ENCODE assay signal across 8 mouse cellular contexts in genomic region chr2:90566046-90566445, GRCm38 (mm10). TPM values are rescaled to one million over a fixed set of nuclear protein-coding genes. Genes with fewer than 3 reads are reported as not detected.
A peak's percentile ranks its signal among the peaks of the same experiment; 100 is the strongest.
DNase-seq lines count a peak whose midpoint lies in the region; ATAC-seq and TF ChIP-seq lines count a peak whose summit lies in the region.
"Had no signal": no experiment of that assay in that cellular context is flagged by ENCODE, and none has a peak within 500 bp of the region (broad histone marks: within the 10 kb centered on the region; RNA-seq: fewer than 3 reads in every experiment).

No protein-coding gene starts in this region.

- H3K4me3 ChIP-seq in layer of hippocampus, adult 2 months = no peak overlapping the region
- H3K4me3 ChIP-seq: myocyte had no signal

- ATAC-seq in erythroblast, adult 5-6 weeks (replicated peaks; ENCODE audit: low FRiP score, poor library complexity, severe bottlenecking) = peak; percentile 77
- peak; percentile 83 for ATAC-seq in megakaryocyte-erythroid progenitor cell, adult 5-6 weeks (replicated peaks; ENCODE audit: low FRiP score, low TSS enrichment, poor library complexity, severe bottlenecking)

- no peak for DNase-seq in layer of hippocampus, adult 2 months (ENCODE audit: low spot score in 2 of 2)
- no peak for DNase-seq in layer of hippocampus, adult 9-11 months
- DNase-seq in kidney, adult 8-10 months = peak; percentile 46 to 72
- no peak for DNase-seq in MN1 (ENCODE audit: low spot score)
- no peak for DNase-seq in layer of hippocampus, adult 9-10 months (ENCODE audit: low spot score)

- TF ChIP-seq CTCF in layer of hippocampus, adult 2 months (conservative IDR thresholded peaks at IDR 0.05) = no peak

- H3K27ac ChIP-seq in layer of hippocampus, adult 2 months = peak overlapping the region; percentile 43; the same call in 1 of the 2 replicates

RNA-seq across cellular contexts. Expression of gene Ptprj, which starts 14.4 kb away (rescaled TPM):
- 100 to 1,000 TPM; 128 to 130 TPM for total RNA-seq in layer of hippocampus, adult 2 months (2021)
- total RNA-seq in erythroblast, adult 5-6 weeks (2015; ENCODE audit: low replicate concordance) = 9.2 and 21.1 TPM in 2 replicates
- total RNA-seq in erythroblast, adult 5-6 weeks (2017; ENCODE audit: low replicate concordance) = 11.3 and 18.7 TPM in 2 replicates
- total RNA-seq in megakaryocyte-erythroid progenitor cell, adult 5-6 weeks (2014; fragmentation: Nextera tagmentation) = 11.4 and 14.3 TPM in 2 replicates
- 17.5 and 18.7 TPM in 2 replicates for total RNA-seq in megakaryocyte-erythroid progenitor cell, adult 5-6 weeks (2017)

Comparison
In these comparisons a context has a peak if more than half of its experiments do, and no peak if none do; other contexts are left out.
1. DNase-seq: peak in kidney, adult 8-10 months (2 of 2); none in layer of hippocampus, adult 2 months (0 of 2), layer of hippocampus, adult 9-11 months (single experiment), MN1 (single experiment) and layer of hippocampus, adult 9-10 months (single experiment).
2. RNA of gene Ptprj, which starts 14.4 kb away (total RNA-seq): 128 to 130 TPM in layer of hippocampus, adult 2 months; 9.2 to 21.1 TPM in erythroblast, adult 5-6 weeks and 11.4 to 18.7 TPM in megakaryocyte-erythroid progenitor cell, adult 5-6 weeks; every median in the first group is over 4 times any median in the second.